Mouse (Mus musculus) bone marrow macrophage, adult 2 months (primary cell): ENCODE data around the gene Psmd6.

ENCODE experiments used
- CTCF ChIP-seq: IDR thresholded peaks from 2 replicates; pipeline ENCODE4 v1.5.1; 2012; ENCODE audit warnings: low read depth, mild to moderate bottlenecking, low read length, moderate library complexity
- POLR2A ChIP-seq: IDR thresholded peaks from 2 replicates; pipeline ENCODE4 v1.6.1; 2012; ENCODE audit warnings: mild to moderate bottlenecking, low read depth, low read length, borderline replicate concordance

DNA sequence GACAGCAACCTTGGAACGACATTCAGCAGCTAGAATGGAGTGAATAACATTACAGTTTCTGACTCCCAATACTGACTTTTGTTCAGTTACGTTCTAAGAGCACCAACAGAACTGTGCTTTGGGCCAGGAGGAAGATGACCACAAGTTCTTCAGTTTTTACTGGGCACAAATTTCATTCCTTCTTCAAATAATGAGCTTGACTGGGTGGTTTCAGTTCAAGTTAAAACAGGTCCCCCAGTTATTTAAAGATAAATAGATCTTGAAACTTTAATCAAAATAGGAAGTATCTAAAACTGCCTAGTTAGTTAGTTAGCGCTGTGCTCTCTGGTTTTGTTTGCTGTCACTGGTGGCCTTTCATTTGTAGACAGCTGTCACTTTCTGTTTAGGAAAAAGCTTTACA, 52.2 kb downstream of the Psmd6 start:
- no peak for TF ChIP-seq CTCF
- no peak for TF ChIP-seq POLR2A
